In genomic region chr15:96770786-96771185, GRCm38 (mm10) we compare ENCODE assay signal across 26 mouse cellular contexts.
DNase-seq lines count a peak whose midpoint lies in the region; ATAC-seq and TF ChIP-seq lines count a peak whose summit lies in the region.
"Had no signal": no experiment of that assay in that cellular context is flagged by ENCODE, and none has a peak within 500 bp of the region (broad histone marks: within the 10 kb centered on the region; RNA-seq: fewer than 3 reads in every experiment).

No protein-coding gene starts in this region.

- no peak for DNase-seq in kidney, postnatal 10 days
- peak; percentile 73 for DNase-seq in CD4-positive helper T cell, adult 2 months (ENCODE audit: low read depth, low spot score)
- DNase-seq in induced T-regulatory cell, adult 2 months (ENCODE audit: low read depth), result peak; percentile 22
- no peak for DNase-seq in midbrain, embryonic 14.5 days
- DNase-seq in stomach, postnatal 0 days (ENCODE audit: low spot score), result no peak
- no peak for DNase-seq in layer of hippocampus, postnatal 25 days (ENCODE audit: extremely low spot score in 1 of 2, low spot score in 1 of 2)
- DNase-seq: adrenal gland, postnatal 25 days; cerebellum, adult 2 months; cerebellum, postnatal 25 days; heart, postnatal 14 days; kidney, adult 8-10 months; layer of hippocampus, adult 9-11 months; thymus, postnatal 14 days had no signal

- no peak overlapping the region for H3K4me2 ChIP-seq in kidney, embryonic 15.5 days
- H3K4me2 ChIP-seq in midbrain, embryonic 14.5 days (ENCODE audit: low read length), result no peak overlapping the region
- H3K4me2 ChIP-seq in stomach, postnatal 0 days (replicated peaks; ENCODE audit: low read depth), result no peak overlapping the region
- H3K4me2 ChIP-seq: forebrain, embryonic 15.5 days; hindbrain, embryonic 15.5 days; intestine, embryonic 15.5 days; limb, embryonic 13.5 days; liver, embryonic 11.5 days; lung, embryonic 15.5 days; midbrain, embryonic 11.5 days had no signal

- H3K27me3 ChIP-seq in kidney, embryonic 15.5 days, result no peaks in the 10 kb centered on the region
- H3K27me3 ChIP-seq in midbrain, embryonic 14.5 days (ENCODE audit: control insufficient read depth, insufficient read depth, low read length), result no peaks in the 10 kb centered on the region
- H3K27me3 ChIP-seq in stomach, postnatal 0 days (ENCODE audit: control insufficient read depth, insufficient read depth, low read length), result no peaks in the 10 kb centered on the region
- H3K27me3 ChIP-seq: forebrain, embryonic 15.5 days; hindbrain, embryonic 15.5 days; intestine, embryonic 15.5 days; limb, embryonic 13.5 days; lung, embryonic 15.5 days; Patski had no signal

- H3K4me1 ChIP-seq in kidney, embryonic 15.5 days, result peaks cover 36% of the 10 kb centered on the region
- H3K4me1 ChIP-seq in midbrain, embryonic 14.5 days (ENCODE audit: control insufficient read depth, insufficient read depth, low read length), result no peaks in the 10 kb centered on the region
- H3K4me1 ChIP-seq in stomach, postnatal 0 days (replicated peaks; ENCODE audit: control insufficient read depth, insufficient read depth), result 0 out of 2 replicates have a peak, but pooled peaks cover 3% of the 10 kb centered on the region
- H3K4me1 ChIP-seq: forebrain, embryonic 15.5 days; hindbrain, embryonic 15.5 days had no signal

- no peak overlapping the region for H3K9ac ChIP-seq in kidney, embryonic 15.5 days
- H3K9ac ChIP-seq in midbrain, embryonic 14.5 days (replicated peaks; ENCODE audit: low read length), result no peak overlapping the region
- H3K9ac ChIP-seq in stomach, postnatal 0 days (ENCODE audit: low read length), result no peak overlapping the region
- H3K9ac ChIP-seq: forebrain, embryonic 15.5 days; hindbrain, embryonic 15.5 days; intestine, embryonic 15.5 days; limb, embryonic 13.5 days; lung, embryonic 15.5 days had no signal

- H3K36me3 ChIP-seq in kidney, embryonic 15.5 days, result no peaks in the 10 kb centered on the region
- no peaks in the 10 kb centered on the region for H3K36me3 ChIP-seq in midbrain, embryonic 14.5 days (ENCODE audit: control insufficient read depth, insufficient read depth, low read length)
- H3K36me3 ChIP-seq in stomach, postnatal 0 days (ENCODE audit: control insufficient read depth, insufficient read depth, low read length), result no peaks in the 10 kb centered on the region
- H3K36me3 ChIP-seq: forebrain, embryonic 10.5 days; forebrain, embryonic 15.5 days; hindbrain, embryonic 10.5 days; hindbrain, embryonic 15.5 days; intestine, embryonic 15.5 days; limb, embryonic 13.5 days; lung, embryonic 15.5 days had no signal

- 83% methylated on average over 8 of the region's 8 CpGs for WGBS in kidney, embryonic 15.5 days
- WGBS in midbrain, embryonic 14.5 days, result 93% methylated on average over 8 of the region's 8 CpGs
- 76% methylated on average over 8 of the region's 8 CpGs for WGBS in stomach, postnatal 0 days

- no peak for TF ChIP-seq CTCF in stomach, postnatal 0 days (IDR thresholded peaks at IDR 0.05; ENCODE audit: low read depth)

- H3K27ac ChIP-seq in kidney, embryonic 15.5 days, result peak overlapping the region; percentile 57
- H3K27ac ChIP-seq in midbrain, embryonic 14.5 days (replicated peaks; ENCODE audit: low read depth, low read length), result no peak overlapping the region
- H3K27ac ChIP-seq in stomach, postnatal 0 days (replicated peaks), result no peak overlapping the region
- H3K27ac ChIP-seq: forebrain, embryonic 10.5 days; forebrain, embryonic 15.5 days; hindbrain, embryonic 15.5 days; intestine, embryonic 15.5 days; left cerebral cortex, adult 2 months; limb, embryonic 13.5 days; lung, embryonic 15.5 days had no signal

- TF ChIP-seq EP300 in stomach, postnatal 0 days (optimal IDR thresholded peaks at IDR 0.05), result no peak

- no peaks in the 10 kb centered on the region for H3K9me3 ChIP-seq in kidney, embryonic 15.5 days (replicated peaks)
- H3K9me3 ChIP-seq in midbrain, embryonic 14.5 days (ENCODE audit: control insufficient read depth, low read length), result no peaks in the 10 kb centered on the region
- no peaks in the 10 kb centered on the region for H3K9me3 ChIP-seq in stomach, postnatal 0 days (ENCODE audit: control insufficient read depth, low read length)
- H3K9me3 ChIP-seq: forebrain, embryonic 10.5 days; forebrain, embryonic 15.5 days; hindbrain, embryonic 10.5 days; hindbrain, embryonic 15.5 days; intestine, embryonic 15.5 days; limb, embryonic 13.5 days; lung, embryonic 15.5 days had no signal

- no peak overlapping the region for H3K4me3 ChIP-seq in kidney, embryonic 15.5 days (replicated peaks)
- H3K4me3 ChIP-seq in midbrain, embryonic 14.5 days (replicated peaks; ENCODE audit: low read depth, low read length), result no peak overlapping the region
- no peak overlapping the region for H3K4me3 ChIP-seq in stomach, postnatal 0 days (ENCODE audit: low read depth, low read length)
- H3K4me3 ChIP-seq: forebrain, embryonic 10.5 days; forebrain, embryonic 15.5 days; hindbrain, embryonic 10.5 days; hindbrain, embryonic 15.5 days; intestine, embryonic 15.5 days; left cerebral cortex, adult 2 months; limb, embryonic 13.5 days; lung, embryonic 15.5 days had no signal

- ATAC-seq in kidney, embryonic 15.5 days (replicated peaks; ENCODE audit: low FRiP score), result no peak
- peak; percentile 43 for ATAC-seq in CD4-positive, CD25-positive, alpha-beta regulatory T cell, adult 4 months
- ATAC-seq in midbrain, embryonic 14.5 days (ENCODE audit: low FRiP score, low TSS enrichment), result no peak
- ATAC-seq in stomach, postnatal 0 days (ENCODE audit: low FRiP score, low TSS enrichment), result no peak
- ATAC-seq: forebrain, embryonic 15.5 days; intestine, embryonic 15.5 days had no signal

Comparison
In these comparisons a context has a peak if more than half of its experiments do, and no peak if none do; other contexts are left out.
1. DNase-seq: peak in CD4-positive helper T cell, adult 2 months (single experiment) and induced T-regulatory cell, adult 2 months (single experiment); none in kidney, postnatal 10 days (single experiment), midbrain, embryonic 14.5 days (single experiment), stomach, postnatal 0 days (single experiment) and layer of hippocampus, postnatal 25 days (0 of 2).